Mouse (Mus musculus): ENCODE results near the gene Wdr35. TPM values are rescaled to one million over a fixed set of nuclear protein-coding genes. Genes with fewer than 3 reads are reported as not detected.

The Wdr35 gene
- total and polyA plus RNA-seq, 3 experiments = 5.9 to 8.8 (median 7.4) TPM

DNA sequence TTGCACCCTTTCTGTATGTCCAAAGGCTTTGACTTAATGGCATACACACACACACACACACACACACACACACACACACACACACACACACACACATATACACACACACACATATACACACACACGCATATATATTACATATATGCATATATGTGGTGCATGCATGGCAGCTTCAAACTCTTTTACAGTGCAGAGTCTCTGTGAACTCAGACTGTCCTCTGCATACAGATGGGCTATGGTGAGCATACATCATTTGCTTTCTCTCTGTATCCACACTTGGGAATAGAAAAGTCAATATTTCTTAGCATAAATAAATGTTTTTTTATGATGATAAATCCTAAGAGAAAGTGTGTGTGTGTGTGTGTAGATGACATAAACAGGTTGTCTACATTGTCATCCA lies 97.4 kb downstream of the Wdr35 start:
- Histone ChIP-seq H3K27ac (ENCODE audit: insufficient read depth, low read depth) (no peak overlapping the region), H3K4me2 (ENCODE audit: insufficient read depth, low read depth, poor library complexity, severe bottlenecking) (no peak overlapping the region), H3K4me1 (ENCODE audit: control insufficient read depth in 1 of 2, insufficient read depth in 2 of 2) (no peaks in the 10 kb centered on the region), H3K36me3 (replicated peaks in 1 of 2; ENCODE audit: control insufficient read depth in 1 of 2, insufficient read depth in 1 of 2, low read length in 1 of 2) (no peaks in the 10 kb centered on the region), H3K9me3 (replicated peaks; ENCODE audit: low read length) (no peaks in the 10 kb centered on the region), H3K4me3 (replicated peaks in 1 of 3; ENCODE audit: low read depth in 2 of 3, low read length in 2 of 3, poor library complexity in 1 of 3) (no peak overlapping the region), H3K27me3 (replicated peaks) (no peaks in the 10 kb centered on the region), H3K9ac (ENCODE audit: insufficient read depth, low read depth) (no peak overlapping the region), H3K79me2 (replicated peaks; ENCODE audit: control insufficient read depth, extremely low read depth, insufficient read depth, poor library complexity, severe bottlenecking) (no peaks in the 10 kb centered on the region)
- dilution Hi-C loops (cut with MboI; ENCODE audit: extremely low pct_ligation_motif_present, extremely low pct_unique_long_range_greater_than_20kb, low sequenced_read_pairs) = no loop called here
- in situ Hi-C loops (cut with MboI; ENCODE audit: low pct_ligation_motif_present, low pct_unique_long_range_greater_than_20kb, low sequenced_read_pairs) = no loop called here
- DNase-seq (ENCODE audit: extremely low read depth) = no peak
- TF ChIP-seq GABPA (IDR thresholded peaks at IDR 0.05; ENCODE audit: insufficient replicate concordance, low read depth, low read length) (no peak), ZKSCAN1 (IDR thresholded peaks at IDR 0.05; ENCODE audit: borderline replicate concordance, low read depth, low read length) (no peak), JUND (conservative IDR thresholded peaks at IDR 0.05; ENCODE audit: low read depth, low read length) (no peak), NELFE (IDR thresholded peaks at IDR 0.05; ENCODE audit: low read depth, low read length) (no peak), MEF2A (IDR thresholded peaks at IDR 0.05; ENCODE audit: borderline replicate concordance, low read depth, low read length) (no peak), POLR2A (IDR thresholded peaks at IDR 0.05; ENCODE audit: low read depth, low read length) (no peak), NRF1 (IDR thresholded peaks at IDR 0.05; ENCODE audit: low read depth, low read length) (no peak), JUN (IDR thresholded peaks at IDR 0.05; ENCODE audit: insufficient read depth, low read depth, low read length) (no peak), CHD2 (IDR thresholded peaks at IDR 0.05; ENCODE audit: low read length) (no peak), POLR2AphosphoS2 (IDR thresholded peaks at IDR 0.05; ENCODE audit: low read depth, low read length) (no peak)

DNA sequence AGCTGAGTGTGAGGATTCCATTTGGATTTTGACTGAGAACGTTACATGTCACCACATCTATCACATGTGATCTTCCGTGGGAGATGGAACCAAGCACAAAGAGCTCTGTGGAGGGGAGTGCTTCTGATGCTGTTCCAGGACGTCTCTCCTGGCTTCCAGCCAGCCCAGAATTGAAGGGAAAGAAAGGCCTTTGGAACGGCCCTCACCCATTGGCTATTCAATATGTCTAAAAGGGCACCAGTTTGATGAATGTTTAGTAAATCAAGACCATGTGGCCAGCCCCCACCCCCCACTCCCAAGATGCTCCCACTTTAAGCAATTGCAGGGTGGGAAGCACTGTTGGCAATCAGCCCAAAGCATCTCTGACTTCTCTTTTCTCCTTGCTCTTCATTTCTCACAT lies 97.8 kb downstream of the Wdr35 start:
- no peaks in the 10 kb centered on the region for H3K9me3 ChIP-seq (replicated peaks; ENCODE audit: low read length)
- no peak overlapping the region for H3K9ac ChIP-seq (ENCODE audit: insufficient read depth, low read depth)
- dilution Hi-C loops (cut with MboI; ENCODE audit: extremely low pct_ligation_motif_present, extremely low pct_unique_long_range_greater_than_20kb, low sequenced_read_pairs) = no loop called here
- no peaks in the 10 kb centered on the region for H3K36me3 ChIP-seq (replicated peaks in 1 of 2; ENCODE audit: control insufficient read depth in 1 of 2, insufficient read depth in 1 of 2, low read length in 1 of 2)
- no peak overlapping the region for H3K4me2 ChIP-seq (ENCODE audit: insufficient read depth, low read depth, poor library complexity, severe bottlenecking)
- in situ Hi-C loops (cut with MboI; ENCODE audit: low pct_ligation_motif_present, low pct_unique_long_range_greater_than_20kb, low sequenced_read_pairs) = no loop called here
- no peaks in the 10 kb centered on the region for H3K79me2 ChIP-seq (replicated peaks; ENCODE audit: control insufficient read depth, extremely low read depth, insufficient read depth, poor library complexity, severe bottlenecking)
- no peaks in the 10 kb centered on the region for H3K4me1 ChIP-seq (ENCODE audit: control insufficient read depth in 1 of 2, insufficient read depth in 2 of 2)
- H3K27me3 ChIP-seq (replicated peaks) = no peaks in the 10 kb centered on the region
- no peak for TF ChIP-seq USF2 (conservative IDR thresholded peaks at IDR 0.05; ENCODE audit: low read depth, low read length)
- TF ChIP-seq BHLHE40 (IDR thresholded peaks at IDR 0.05; ENCODE audit: low read depth, low read length) = no peak
- no peak for TF ChIP-seq POLR2A (IDR thresholded peaks at IDR 0.05; ENCODE audit: low read depth, low read length)
- no peak for TF ChIP-seq ELF1 (IDR thresholded peaks at IDR 0.05; ENCODE audit: low read depth, low read length)
- no peak for TF ChIP-seq SIN3A (IDR thresholded peaks at IDR 0.05; ENCODE audit: low read length)
- no peak for TF ChIP-seq IRF4 (IDR thresholded peaks at IDR 0.05; ENCODE audit: low read depth, low read length)
- TF ChIP-seq CHD2 (IDR thresholded peaks at IDR 0.05; ENCODE audit: low read length) = no peak
- no peak for TF ChIP-seq CHD1 (IDR thresholded peaks at IDR 0.05; ENCODE audit: low read depth, low read length)
- TF ChIP-seq POLR2AphosphoS2 (IDR thresholded peaks at IDR 0.05; ENCODE audit: low read depth, low read length) = no peak
- TF ChIP-seq SMC3 (IDR thresholded peaks at IDR 0.05; ENCODE audit: low read depth, low read length) = no peak
- TF ChIP-seq MAZ (IDR thresholded peaks at IDR 0.05; ENCODE audit: low read depth, low read length) = no peak
- TF ChIP-seq MYC (IDR thresholded peaks at IDR 0.05; ENCODE audit: low read depth, low read length) = no peak
- TF ChIP-seq TCF12 (IDR thresholded peaks at IDR 0.05; ENCODE audit: low read depth, low read length) = no peak
- no peak for TF ChIP-seq MEF2A (IDR thresholded peaks at IDR 0.05; ENCODE audit: borderline replicate concordance, low read depth, low read length)
- H3K27ac ChIP-seq (ENCODE audit: insufficient read depth, low read depth) = no peak overlapping the region
- DNase-seq (ENCODE audit: extremely low read depth) = no peak
- H3K4me3 ChIP-seq (replicated peaks in 1 of 3; ENCODE audit: low read depth in 2 of 3, low read length in 2 of 3, poor library complexity in 1 of 3) = no peak overlapping the region

Data from CH12.LX (cell line).